Mouse (Mus musculus) adrenal gland, postnatal 25 days (tissue): ENCODE data around the gene Tomt. TPM values are rescaled to one million over a fixed set of nuclear protein-coding genes. Genes with fewer than 3 reads are reported as not detected.

Experiments used
- DNase-seq: peaks from one replicate; pipeline ENCODE4 v3.0.0; 2021; ENCODE audit warnings: mixed read lengths
- total RNA-seq: library from RNA; stranded (reverse); gene quantifications from 2 replicates; pipeline ENCODE4 v1.2.3, GENCODE M21; 2021

Tomt gene
- total RNA-seq, 1 experiment from 2014 or later, result not detected

- DNase-seq, result no peak
These were observed 4.2 kb downstream of the Tomt start for GRCm38 (mm10) chr7:101901969-101902368.

- no peak for DNase-seq
These were observed 5.6 kb downstream of the Tomt start for GRCm38 (mm10) chr7:101900331-101901097.

GRCm38 (mm10) chr7:101896104-101897066 lies 9.8 kb downstream of the Tomt start:
- DNase-seq, result peak; percentile 93

GRCm38 (mm10) chr7:101895695-101896094 lies 10.5 kb downstream of the Tomt start:
- no peak for DNase-seq

GRCm38 (mm10) chr7:101888460-101888859 lies 17.7 kb downstream of the Tomt start:
- DNase-seq, result no peak

- no peak for DNase-seq
These were observed 19.9 kb downstream of the Tomt start for GRCm38 (mm10) chr7:101886274-101886673.

GRCm38 (mm10) chr7:101884160-101884559 lies 22.0 kb downstream of the Tomt start:
- DNase-seq, result no peak

- no peak for DNase-seq
These were observed 23.6 kb downstream of the Tomt start for GRCm38 (mm10) chr7:101882413-101883154.

GRCm38 (mm10) chr7:101880855-101881254 lies 25.3 kb downstream of the Tomt start:
- no peak for DNase-seq

- DNase-seq, result no peak
These were observed 30.2 kb downstream of the Tomt start for GRCm38 (mm10) chr7:101875978-101876377.

GRCm38 (mm10) chr7:101871296-101871695 lies 34.9 kb downstream of the Tomt start:
- DNase-seq, result no peak

- no peak for DNase-seq
These were observed 35.5 kb downstream of the Tomt start, which contains the start of gene Folr1 for GRCm38 (mm10) chr7:101870629-101871028. Gene Folr1 (minus strand): TSS chr7:101870788.

GRCm38 (mm10) chr7:101869163-101869500 lies 37.0 kb downstream of the Tomt start:
- no peak for DNase-seq

GRCm38 (mm10) chr7:101868241-101869162 lies 37.7 kb downstream of the Tomt start:
- DNase-seq, result no peak

- no peak for DNase-seq
These were observed 38.7 kb downstream of the Tomt start for GRCm38 (mm10) chr7:101867482-101867881.

GRCm38 (mm10) chr7:101866491-101867265 lies 39.5 kb downstream of the Tomt start:
- no peak for DNase-seq

GRCm38 (mm10) chr7:101863415-101863814 lies 42.7 kb downstream of the Tomt start, which contains the start of gene Anapc15:
Gene Anapc15 (plus strand): TSS chr7:101863715.
- DNase-seq, result no peak

GRCm38 (mm10) chr7:101862291-101862690 lies 43.9 kb downstream of the Tomt start:
- DNase-seq, result no peak

- DNase-seq, result no peak
These were observed 45.2 kb downstream of the Tomt start for GRCm38 (mm10) chr7:101860978-101861377.

GRCm38 (mm10) chr7:101858362-101858761 lies 47.8 kb downstream of the Tomt start:
- no peak for DNase-seq
